Mouse (Mus musculus) heart, embryonic 12.5 days (tissue): ENCODE data around the gene Lrp1. TPM values are rescaled to one million over a fixed set of nuclear protein-coding genes. Genes with fewer than 3 reads are reported as not detected.

ENCODE experiments used
- ATAC-seq: fragments of 200-750 bp; cut with Nextera tagmentation; 2 replicates; pipeline ENCODE4 v1.8.0; 2017; ENCODE audit warnings: moderate TSS enrichment, moderate library complexity; ENCODE audit not compliant: insufficient number of reproducible peaks, low FRiP score
- H3K27ac ChIP-seq: fragments of 300-500 bp; sonication (generic); 2 replicates; pipeline ENCODE4 v1.5.1; 2016; ENCODE audit warnings: mild to moderate bottlenecking, moderate library complexity; ENCODE audit not compliant: poor library complexity, severe bottlenecking
- H3K27me3 ChIP-seq: fragments of 300-500 bp; sonication (generic); replicated peaks from 2 replicates; pipeline ENCODE4 v1.6.1; 2016; ENCODE audit warnings: mild to moderate bottlenecking, moderate library complexity
- H3K36me3 ChIP-seq: fragments of 300-500 bp; sonication (generic); 2 replicates; pipeline ENCODE4 v1.6.1; 2016; ENCODE audit warnings: mild to moderate bottlenecking, moderate library complexity
- H3K4me1 ChIP-seq: fragments of 300-500 bp; sonication (generic); replicated peaks from 2 replicates; pipeline ENCODE4 v1.6.1; 2016; ENCODE audit warnings: mild to moderate bottlenecking
- H3K4me2 ChIP-seq: fragments of 300-500 bp; sonication (generic); 2 replicates; pipeline ENCODE4 v1.6.1; 2016; ENCODE audit warnings: mild to moderate bottlenecking, moderate library complexity
- H3K4me3 ChIP-seq: fragments of 300-500 bp; sonication (generic); 2 replicates; pipeline ENCODE4 v1.5.1; 2016; ENCODE audit warnings: mild to moderate bottlenecking
- H3K9ac ChIP-seq: fragments of 300-500 bp; sonication (generic); 2 replicates; pipeline ENCODE4 v1.6.1; 2016; ENCODE audit warnings: mild to moderate bottlenecking, moderate library complexity
- H3K9me3 ChIP-seq: fragments of 300-500 bp; sonication (generic); replicated peaks from 2 replicates; pipeline ENCODE4 v1.6.1; 2016; ENCODE audit warnings: mild to moderate bottlenecking, moderate library complexity
- WGBS: fragments of 180-500 bp; shearing (Covaris S2); methylation state at CpG from one replicate; pipeline ENCODE4 v1.1.7; 2016; 5-methylcytosine and 5-hydroxymethylcytosine counted together
- polyA plus RNA-seq: library from polyadenylated mRNA; unstranded; fragments of >200 nt; fragmentation: Nextera tagmentation; extraction: Ambion mirVana; gene quantifications from 2 replicates; pipeline ENCODE4 v1.2.1, GENCODE M21; 2016

The Lrp1 gene
- polyA plus RNA-seq, 1 experiment from 2014 or later, result 43.3 TPM

DNA sequence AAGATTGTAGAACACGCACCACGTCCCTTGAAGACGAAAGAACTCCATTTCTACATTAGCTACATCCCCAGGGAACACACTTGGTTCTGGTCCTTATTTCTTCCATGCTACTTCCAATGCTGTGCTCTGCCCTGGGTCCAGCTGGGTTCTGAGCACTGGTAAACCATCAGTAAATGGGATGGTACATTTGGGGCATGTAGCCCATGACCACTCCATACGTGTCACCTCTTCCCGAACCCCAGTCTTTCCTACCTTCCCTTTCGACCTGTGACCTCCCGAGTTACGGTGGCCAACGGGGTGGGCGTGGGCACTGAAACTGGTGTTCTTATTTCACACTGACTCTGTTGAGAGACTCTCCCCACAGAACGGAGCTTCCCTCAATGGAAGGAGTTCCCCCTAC, 21.7 kb downstream of the Lrp1 start:
- no peaks in the 10 kb centered on the region for H3K27me3 ChIP-seq
- H3K36me3 ChIP-seq, result peaks cover 15% of the 10 kb centered on the region
- H3K9ac ChIP-seq, result no peak overlapping the region
- ATAC-seq, result no peak
- no peaks in the 10 kb centered on the region for H3K9me3 ChIP-seq
- H3K4me1 ChIP-seq, result peaks cover 83% of the 10 kb centered on the region
- H3K4me3 ChIP-seq, result no peak overlapping the region
- no peak overlapping the region for H3K4me2 ChIP-seq
- 85% methylated on average over 11 of the region's 11 CpGs for WGBS
- H3K27ac ChIP-seq, result peak overlapping the region; percentile 72

DNA sequence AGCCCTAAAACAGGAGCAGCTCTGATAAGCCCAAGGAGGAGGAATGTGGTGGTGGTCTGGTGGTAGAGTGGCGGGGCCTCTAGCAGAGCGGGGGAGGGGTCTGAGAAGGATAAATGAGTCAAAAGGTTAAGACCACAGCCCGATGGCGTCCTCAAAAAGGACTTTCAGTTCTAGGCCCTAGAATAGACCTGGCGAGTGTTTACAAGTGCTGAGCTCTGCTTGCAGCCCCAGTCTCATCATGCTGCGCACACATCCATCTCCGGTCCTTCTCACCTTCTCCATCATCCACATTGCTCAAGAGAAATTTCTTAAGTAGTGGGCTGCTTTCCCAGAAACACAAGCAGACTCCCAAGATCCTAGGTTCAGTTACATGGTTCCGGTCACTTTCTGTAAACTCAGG, 22.3 kb downstream of the Lrp1 start:
- no peaks in the 10 kb centered on the region for H3K27me3 ChIP-seq
- H3K27ac ChIP-seq, result no peak overlapping the region
- no peak overlapping the region for H3K4me3 ChIP-seq
- H3K4me1 ChIP-seq, result peaks cover 80% of the 10 kb centered on the region
- H3K36me3 ChIP-seq, result peaks cover 18% of the 10 kb centered on the region
- no peak overlapping the region for H3K4me2 ChIP-seq
- no peaks in the 10 kb centered on the region for H3K9me3 ChIP-seq
- H3K9ac ChIP-seq, result no peak overlapping the region
- ATAC-seq, result no peak
- 45% methylated on average over 8 of the region's 8 CpGs for WGBS

- no peak for ATAC-seq
- H3K4me1 ChIP-seq, result peaks cover 81% of the 10 kb centered on the region
- H3K27ac ChIP-seq, result peak overlapping the region; percentile 84
- H3K9me3 ChIP-seq, result no peaks in the 10 kb centered on the region
- peaks cover 27% of the 10 kb centered on the region for H3K36me3 ChIP-seq
- H3K27me3 ChIP-seq, result no peaks in the 10 kb centered on the region
- no peak overlapping the region for H3K4me3 ChIP-seq
- 76% methylated on average over 5 of the region's 5 CpGs for WGBS
- H3K9ac ChIP-seq, result 0 out of 2 replicates have a peak overlapping the region, but pooled peaks have one; percentile 17
- H3K4me2 ChIP-seq, result no peak overlapping the region
These were observed 23.5 kb downstream of the Lrp1 start for GRCm38 (mm10) chr10:127597311-127597901.

- Histone ChIP-seq H3K4me1 (peaks cover 90% of the 10 kb centered on the region), H3K27me3 (no peaks in the 10 kb centered on the region), H3K9me3 (no peaks in the 10 kb centered on the region), H3K36me3 (peaks cover 30% of the 10 kb centered on the region), H3K4me3 (no peak overlapping the region), H3K4me2 (peak overlapping the region; percentile 27), H3K9ac (no peak overlapping the region), H3K27ac (peak overlapping the region; percentile 84)
- no peak for ATAC-seq
- 20% methylated on average over 7 of the region's 7 CpGs for WGBS
These were observed 24.5 kb downstream of the Lrp1 start for GRCm38 (mm10) chr10:127596321-127596941.

- H3K4me1 ChIP-seq, result peaks cover 91% of the 10 kb centered on the region
- no peaks in the 10 kb centered on the region for H3K27me3 ChIP-seq
- no peak overlapping the region for H3K9ac ChIP-seq
- no peak overlapping the region for H3K4me2 ChIP-seq
- no peaks in the 10 kb centered on the region for H3K9me3 ChIP-seq
- WGBS, result 74% methylated on average over 30 of the region's 30 CpGs
- H3K36me3 ChIP-seq, result peaks cover 33% of the 10 kb centered on the region
- no peak for ATAC-seq
- no peak overlapping the region for H3K4me3 ChIP-seq
- H3K27ac ChIP-seq, result peak overlapping the region; percentile 84; the same call in 1 of the 2 replicates
These were observed 25.8 kb downstream of the Lrp1 start for GRCm38 (mm10) chr10:127594930-127595715.

GRCm38 (mm10) chr10:127594405-127594804, 26.5 kb downstream of the Lrp1 start:
- H3K36me3 ChIP-seq, result peaks cover 41% of the 10 kb centered on the region
- no peak overlapping the region for H3K27ac ChIP-seq
- H3K27me3 ChIP-seq, result no peaks in the 10 kb centered on the region
- no peak overlapping the region for H3K9ac ChIP-seq
- WGBS, result 63% methylated on average over 8 of the region's 8 CpGs
- no peak overlapping the region for H3K4me2 ChIP-seq
- H3K4me1 ChIP-seq, result peaks cover 84% of the 10 kb centered on the region
- no peaks in the 10 kb centered on the region for H3K9me3 ChIP-seq
- H3K4me3 ChIP-seq, result no peak overlapping the region
- ATAC-seq, result no peak

- Histone ChIP-seq H3K4me3 (no peak overlapping the region), H3K9ac (no peak overlapping the region), H3K27ac (no peak overlapping the region), H3K36me3 (peaks cover 56% of the 10 kb centered on the region), H3K4me1 (peaks cover 70% of the 10 kb centered on the region), H3K27me3 (no peaks in the 10 kb centered on the region), H3K9me3 (no peaks in the 10 kb centered on the region), H3K4me2 (no peak overlapping the region)
- ATAC-seq, result no peak
- WGBS, result 61% methylated on average over 13 of the region's 13 CpGs
These were observed 28.1 kb downstream of the Lrp1 start for GRCm38 (mm10) chr10:127592850-127593249.

- no peaks in the 10 kb centered on the region for H3K27me3 ChIP-seq
- no peak overlapping the region for H3K4me2 ChIP-seq
- H3K27ac ChIP-seq, result no peak overlapping the region
- 73% methylated on average over 7 of the region's 7 CpGs for WGBS
- H3K36me3 ChIP-seq, result peaks cover 58% of the 10 kb centered on the region
- no peaks in the 10 kb centered on the region for H3K9me3 ChIP-seq
- no peak overlapping the region for H3K9ac ChIP-seq
- no peak overlapping the region for H3K4me3 ChIP-seq
- H3K4me1 ChIP-seq, result peaks cover 66% of the 10 kb centered on the region
- ATAC-seq, result no peak
These were observed 28.5 kb downstream of the Lrp1 start for GRCm38 (mm10) chr10:127592423-127592822.

- H3K9ac ChIP-seq, result no peak overlapping the region
- WGBS, result 44% methylated on average over 7 of the region's 7 CpGs
- peaks cover 65% of the 10 kb centered on the region for H3K36me3 ChIP-seq
- H3K27ac ChIP-seq, result peak overlapping the region; percentile 10; the same call in 1 of the 2 replicates
- H3K27me3 ChIP-seq, result no peaks in the 10 kb centered on the region
- peaks cover 57% of the 10 kb centered on the region for H3K4me1 ChIP-seq
- no peak overlapping the region for H3K4me2 ChIP-seq
- H3K4me3 ChIP-seq, result no peak overlapping the region
- ATAC-seq, result peak; percentile 52
- no peaks in the 10 kb centered on the region for H3K9me3 ChIP-seq
These were observed 29.4 kb downstream of the Lrp1 start for GRCm38 (mm10) chr10:127591514-127591913.

GRCm38 (mm10) chr10:127590831-127591451, 30.0 kb downstream of the Lrp1 start:
- Histone ChIP-seq H3K9ac (no peak overlapping the region), H3K36me3 (peaks cover 65% of the 10 kb centered on the region), H3K9me3 (no peaks in the 10 kb centered on the region), H3K27me3 (no peaks in the 10 kb centered on the region), H3K27ac (peak overlapping the region; percentile 10; the same call in 1 of the 2 replicates), H3K4me3 (no peak overlapping the region), H3K4me2 (no peak overlapping the region), H3K4me1 (peaks cover 51% of the 10 kb centered on the region)
- no peak; the same call in 1 of the 2 replicates for ATAC-seq
- WGBS, result 71% methylated on average over 7 of the region's 7 CpGs

- Histone ChIP-seq H3K9ac (no peak overlapping the region), H3K4me1 (peaks cover 44% of the 10 kb centered on the region), H3K4me2 (no peak overlapping the region), H3K4me3 (no peak overlapping the region), H3K27me3 (no peaks in the 10 kb centered on the region), H3K9me3 (no peaks in the 10 kb centered on the region), H3K27ac (no peak overlapping the region), H3K36me3 (peaks cover 70% of the 10 kb centered on the region)
- no peak for ATAC-seq
- WGBS, result 86% methylated on average over 12 of the region's 12 CpGs
These were observed 30.7 kb downstream of the Lrp1 start for GRCm38 (mm10) chr10:127590256-127590655.
